Mouse (Mus musculus): Measurements from ENCODE around the gene Gm14459. TPM values are rescaled to one million over a fixed set of nuclear protein-coding genes. Genes with fewer than 3 reads are reported as not detected.

The Gm14459 gene
- not detected for total RNA-seq (2023)

DNA sequence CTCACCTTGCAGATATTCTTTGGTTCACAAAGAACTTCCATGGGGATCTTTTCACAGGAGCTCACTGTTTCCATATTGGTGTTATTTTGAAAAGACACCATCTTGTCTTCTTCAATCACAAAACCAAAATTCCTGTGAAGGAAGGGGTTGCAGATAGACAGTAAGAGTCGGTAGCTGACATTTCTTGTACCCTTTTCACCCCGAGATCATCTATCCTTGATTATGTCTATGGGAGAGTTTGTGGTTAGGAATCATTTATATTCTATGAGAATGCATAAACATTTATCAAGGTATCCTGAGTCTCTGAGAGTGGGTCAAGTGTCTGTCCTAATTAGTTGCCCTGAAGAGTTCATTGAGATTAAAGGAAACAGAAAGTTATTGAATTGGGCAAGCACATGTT, at the start of gene Gm14459:
Gm14459 (minus strand) TSS at position 101 of the 400 bp plus-strand sequence.

DNA sequence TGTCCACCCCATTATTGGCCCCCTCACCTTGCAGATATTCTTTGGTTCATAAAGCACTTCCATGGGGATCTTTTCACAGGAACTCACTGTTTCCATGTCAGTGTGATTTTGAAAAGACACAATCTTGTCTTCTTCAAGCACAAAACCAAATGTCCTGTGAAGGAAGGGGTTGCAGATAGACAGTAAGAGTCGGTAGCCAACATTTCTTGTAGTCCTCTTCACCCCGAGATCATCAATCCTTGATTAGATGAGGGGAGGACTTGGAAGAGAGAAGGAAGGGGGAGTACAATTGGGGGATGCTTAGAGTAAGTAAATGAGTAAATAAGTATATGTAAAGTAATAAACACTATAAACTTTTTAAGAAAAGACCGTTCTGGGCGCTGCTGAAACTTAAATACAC, 23.4 kb upstream of the Gm14459 start, which contains the start of gene Ssxb6:
Ssxb6 (minus strand) TSS at position 101 of the 400 bp plus-strand sequence.

Other genes with a start within 250 kb of the Gm14459 start
- gene Ssxb10, start 197.5 kb downstream of the Gm14459 start, total RNA-seq (2023): not detected
- not detected for gene Ssxb9, start 158.0 kb downstream of the Gm14459 start, total RNA-seq (2023)
- not detected for gene Ssxb1, start 111.6 kb downstream of the Gm14459 start, total RNA-seq (2023)
- gene Ssxb2, start 63.2 kb downstream of the Gm14459 start, total RNA-seq (2023): not detected
- not detected for gene Ssxb6, start 23.3 kb upstream of the Gm14459 start, total RNA-seq (2023)
- not detected for gene Ssxb3, start 66.9 kb upstream of the Gm14459 start, total RNA-seq (2023)
- not detected for gene Ssxb8, start 165.9 kb upstream of the Gm14459 start, total RNA-seq (2023)
- gene Ssx9, start 223.5 kb upstream of the Gm14459 start, total RNA-seq (2023): not detected

Measured in T-cell, adult 66 days (primary cell).